Mouse (Mus musculus) embryo, embryonic 9.5 days (tissue): ENCODE measurements at regions not wholly inside any gene's neighbourhood (a gene's known extent, or its start where the extent isn't known, plus 50 kb on each side); places are given as distances from the start of the nearest gene placed in this dataset.

Experiments
- DNase-seq: peaks from one replicate; pipeline ENCODE4 v3.0.0-alpha.2; 2017; ENCODE audit errors: extremely low spot score

GRCm38 (mm10) chr8:15271793-15272587 is 226.1 kb upstream of the BB014433 start:
- DNase-seq, result peak; percentile 12

GRCm38 (mm10) chr8:15270290-15270689 is 224.4 kb upstream of the BB014433 start:
- peak; percentile 66 for DNase-seq

GRCm38 (mm10) chr8:15244770-15245485 is 199.1 kb upstream of the BB014433 start:
- DNase-seq, result no peak

- no peak for DNase-seq
These were observed 189.5 kb upstream of the BB014433 start for GRCm38 (mm10) chr8:15235410-15235809.

- DNase-seq, result no peak
These were observed 187.4 kb upstream of the BB014433 start for GRCm38 (mm10) chr8:15233241-15233640.

- DNase-seq, result no peak
These were observed 184.3 kb upstream of the BB014433 start for GRCm38 (mm10) chr8:15230217-15230616.

- DNase-seq, result peak; percentile 52
These were observed 175.5 kb upstream of the BB014433 start for GRCm38 (mm10) chr8:15221211-15221912.

GRCm38 (mm10) chr8:15209856-15210521 is 164.1 kb upstream of the BB014433 start:
- DNase-seq, result no peak

- no peak for DNase-seq
These were observed 155.7 kb upstream of the BB014433 start for GRCm38 (mm10) chr8:15201556-15201955.

GRCm38 (mm10) chr8:15190708-15191107 is 144.8 kb upstream of the BB014433 start:
- DNase-seq, result no peak

- DNase-seq, result no peak
These were observed 143.3 kb upstream of the BB014433 start for GRCm38 (mm10) chr8:15189079-15189612.
